Mouse (Mus musculus) embryo, embryonic 10.5 days (tissue): ENCODE data around the gene Sp6.

Source experiments
- DNase-seq: peaks from one replicate; pipeline ENCODE4 v3.0.0-alpha.2; 2015; ENCODE audit warnings: low spot score

Gene Sp6

DNA sequence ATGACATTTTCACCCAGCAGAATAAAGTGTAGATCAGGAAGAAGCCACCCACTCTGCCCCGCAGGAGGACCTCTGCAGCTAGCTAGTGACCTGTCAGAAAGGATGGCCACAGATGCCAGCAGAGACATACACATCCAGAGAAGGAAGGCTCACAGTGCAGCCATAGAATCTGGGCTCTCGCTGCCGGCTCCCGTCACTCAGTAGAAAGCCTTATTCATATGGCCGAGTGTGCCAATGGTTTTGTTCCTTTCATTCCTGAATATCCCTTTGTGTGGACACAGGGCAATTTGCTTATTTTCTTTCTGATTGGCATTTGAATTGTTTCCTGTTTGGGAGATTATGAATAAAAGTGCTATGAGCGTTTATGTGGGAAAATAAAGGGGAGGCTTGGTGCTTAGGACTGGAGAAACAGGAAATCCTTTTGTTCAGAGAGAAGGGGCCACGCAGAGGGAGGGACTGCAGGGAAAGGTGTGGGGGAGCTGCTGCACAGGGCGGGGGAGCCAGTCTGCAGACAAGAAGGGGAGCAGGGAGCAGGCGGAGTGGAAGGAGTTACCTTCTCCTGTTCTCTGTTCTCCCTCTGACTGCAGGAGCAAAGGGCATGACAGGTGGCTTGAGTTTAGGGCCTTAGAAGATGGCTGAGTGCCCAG, 50.2 kb downstream of the Sp6 start:
- DNase-seq: no peak

DNA sequence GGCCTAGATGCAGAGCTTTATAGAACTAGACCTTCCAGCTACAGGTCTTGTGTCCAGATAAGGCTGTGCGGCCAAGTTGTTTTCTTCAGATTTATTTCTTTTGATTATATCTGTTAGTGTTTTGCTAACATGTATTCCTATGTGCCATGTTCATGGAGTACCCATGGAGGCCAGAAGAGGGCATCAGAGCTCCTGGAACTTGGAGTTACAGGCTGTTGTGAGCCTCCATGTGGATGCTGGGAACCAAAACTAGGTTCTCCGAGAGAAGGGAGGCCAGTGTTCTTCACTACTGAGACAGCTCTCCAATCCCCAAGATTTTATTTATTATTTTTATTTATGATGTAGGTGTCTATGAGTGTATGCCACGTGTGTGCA, 50.7 kb downstream of the Sp6 start:
- DNase-seq: no peak

DNA sequence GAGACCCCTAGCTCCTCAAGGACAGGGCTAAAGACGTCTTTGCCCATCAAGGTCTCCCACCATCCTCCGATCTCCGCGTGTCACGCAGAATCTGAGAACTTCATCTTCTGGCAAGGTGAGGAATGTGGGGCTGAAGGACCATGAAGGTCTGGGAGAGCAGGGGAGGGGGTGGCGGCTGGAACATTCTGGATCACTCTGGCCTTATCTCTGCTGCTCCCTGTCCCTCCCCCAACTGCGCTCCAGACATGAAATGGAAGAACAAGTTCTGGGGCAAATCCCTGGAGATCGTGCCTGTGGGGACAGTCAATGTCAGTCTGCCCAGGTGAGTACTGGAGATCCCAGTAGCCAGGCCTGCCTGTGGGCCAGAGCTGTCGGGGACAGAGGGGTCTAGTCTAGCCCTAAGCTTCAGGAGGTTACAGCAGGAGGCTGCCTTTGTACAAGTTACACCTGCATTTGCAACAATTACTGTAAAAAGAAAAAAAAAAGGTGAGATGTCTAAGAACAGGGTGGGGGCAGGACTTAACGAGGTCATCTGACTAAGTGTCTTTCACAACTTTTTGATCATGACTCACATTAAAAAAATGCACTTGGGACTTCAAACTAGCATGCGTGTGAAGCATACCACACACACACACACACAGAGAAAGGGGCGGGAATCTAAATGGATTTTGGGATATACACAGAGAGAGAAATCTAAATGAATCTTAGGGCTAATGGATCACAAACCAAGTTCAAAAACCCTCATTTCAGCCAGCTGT, 52.5 kb downstream of the Sp6 start:
- DNase-seq: no peak

DNA sequence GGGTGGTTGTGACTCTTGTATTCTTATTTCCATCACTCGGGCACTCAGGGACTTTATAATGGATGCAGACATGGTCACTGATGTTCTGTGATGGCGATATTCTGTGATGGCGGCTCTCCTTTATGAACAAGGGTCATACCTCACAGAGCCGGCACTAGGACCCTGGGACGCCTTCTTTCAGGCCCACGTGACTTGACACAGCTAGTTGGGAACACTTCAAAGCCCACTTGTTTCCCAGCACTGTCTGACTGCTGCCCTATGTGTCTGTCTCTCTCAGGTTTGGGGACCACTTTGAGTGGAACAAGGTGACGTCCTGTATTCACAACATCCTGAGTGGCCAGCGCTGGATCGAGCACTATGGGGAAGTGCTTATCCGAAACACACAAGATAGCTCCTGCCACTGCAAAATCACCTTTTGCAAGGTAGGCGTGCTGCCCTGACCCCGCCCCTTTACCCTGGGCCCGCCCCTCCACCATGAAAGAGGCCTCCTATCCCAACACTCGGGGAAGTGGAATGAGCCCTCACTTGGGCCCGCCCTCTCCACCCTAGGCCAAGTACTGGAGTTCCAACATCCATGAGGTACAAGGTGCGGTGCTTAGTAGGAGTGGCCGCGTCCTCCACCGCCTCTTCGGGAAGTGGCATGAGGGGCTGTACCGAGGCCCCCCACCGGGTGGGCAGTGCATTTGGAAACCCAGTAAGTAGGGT, 53.6 kb downstream of the Sp6 start:
- no peak for DNase-seq

- no peak for DNase-seq
These were observed 56.1 kb downstream of the Sp6 start for GRCm38 (mm10) chr11:97069333-97069732.

- DNase-seq: no peak
These were observed 56.6 kb downstream of the Sp6 start for GRCm38 (mm10) chr11:97069770-97070169.

DNA sequence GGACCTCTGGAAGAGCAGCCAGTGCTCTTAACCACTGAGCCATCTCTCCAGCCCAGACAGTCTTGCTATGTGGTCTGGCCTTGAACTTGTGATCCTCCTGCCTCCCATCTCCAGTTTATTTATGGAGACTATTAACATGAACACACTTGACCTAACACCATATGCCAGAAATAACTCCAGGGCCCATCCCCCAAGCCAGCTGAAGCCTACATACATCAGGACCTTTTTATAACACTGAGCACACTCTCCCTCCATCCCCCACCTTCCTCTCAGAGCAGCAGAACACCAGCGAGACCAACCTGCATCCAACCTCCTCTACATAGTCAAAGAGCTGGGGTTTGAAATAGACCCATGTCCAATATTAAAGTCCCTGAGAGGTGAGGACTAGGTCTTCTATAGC, 57.9 kb downstream of the Sp6 start:
- DNase-seq: no peak

DNA sequence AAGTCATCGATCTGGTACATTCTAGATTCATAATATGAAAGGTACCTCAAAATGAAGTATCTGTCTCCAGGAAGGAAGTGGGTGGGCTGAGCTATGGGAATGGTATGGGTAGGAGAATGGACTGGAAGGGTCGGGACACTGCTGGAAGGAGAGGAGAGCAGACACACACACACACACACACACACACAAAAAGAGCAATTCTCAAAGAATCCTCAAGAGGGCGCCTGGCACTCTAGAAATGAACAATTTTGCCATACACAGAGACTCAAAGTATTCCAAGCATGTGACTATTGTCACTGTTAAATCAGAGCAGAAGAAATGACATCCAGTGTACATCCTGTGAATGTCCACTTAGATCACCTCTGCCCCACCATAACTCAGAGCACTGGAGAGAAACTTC, 59.3 kb downstream of the Sp6 start:
- peak; percentile 85 for DNase-seq

- no peak for DNase-seq
These were observed 61.0 kb downstream of the Sp6 start for GRCm38 (mm10) chr11:97074235-97074634.
